Mouse (Mus musculus): ENCODE data around the gene Slc35c2. TPM values are rescaled to one million over a fixed set of nuclear protein-coding genes. Genes with fewer than 3 reads are reported as not detected.

Gene Slc35c2
- 10 to 100 TPM; 44.4 to 49.3 TPM for total RNA-seq (2021)

DNA sequence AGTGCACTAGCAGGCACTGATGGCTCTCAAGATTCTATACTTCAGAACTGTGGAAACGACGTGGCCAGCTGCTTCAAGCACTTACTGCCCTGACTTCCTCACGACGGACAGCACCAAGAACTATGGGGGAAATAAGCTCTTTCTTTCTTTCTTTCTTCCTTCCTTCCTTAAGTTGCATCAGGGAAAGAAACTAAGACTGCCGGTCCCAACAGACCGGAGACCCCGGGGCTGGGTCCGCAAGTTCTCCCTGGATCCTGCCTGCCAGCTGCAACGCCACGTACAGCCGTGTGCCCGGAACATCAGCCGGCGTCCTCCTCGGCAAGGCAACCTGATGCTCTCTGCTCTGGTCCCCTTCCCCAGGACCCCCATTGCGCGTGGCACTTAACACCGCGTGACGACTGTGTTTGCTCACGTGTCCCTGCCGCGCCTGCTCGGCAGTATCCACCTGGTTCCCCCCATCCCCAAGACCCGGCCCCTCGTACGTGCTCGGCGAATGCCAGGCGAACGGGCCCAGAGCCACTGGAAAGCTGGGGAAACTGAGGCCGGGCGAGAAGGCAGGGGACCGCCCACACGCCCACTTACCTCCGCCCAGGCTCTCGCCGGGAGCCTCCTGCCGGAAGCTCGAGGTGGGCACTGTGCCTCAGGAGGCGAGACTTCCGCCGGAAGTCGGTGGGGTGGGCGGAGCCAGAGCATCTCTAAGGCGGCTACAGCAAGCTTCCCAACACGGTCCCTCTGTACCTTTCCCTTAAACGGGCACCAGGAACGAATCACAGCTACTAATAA, at the start of gene Slc35c2:
Gene Slc35c2, minus strand, starts transcription at position 668 of the 783 bp plus-strand sequence.
- intact Hi-C loops (cut with DNase I), result loop anchor here (5.0 kb wide), 2 partner anchors 35 to 75 kb away; no protein-coding TSS in a partner anchor
- DNase-seq (ENCODE audit: extremely low spot score in 1 of 2, low spot score in 2 of 2), result peak; percentile 89 to 95

DNA sequence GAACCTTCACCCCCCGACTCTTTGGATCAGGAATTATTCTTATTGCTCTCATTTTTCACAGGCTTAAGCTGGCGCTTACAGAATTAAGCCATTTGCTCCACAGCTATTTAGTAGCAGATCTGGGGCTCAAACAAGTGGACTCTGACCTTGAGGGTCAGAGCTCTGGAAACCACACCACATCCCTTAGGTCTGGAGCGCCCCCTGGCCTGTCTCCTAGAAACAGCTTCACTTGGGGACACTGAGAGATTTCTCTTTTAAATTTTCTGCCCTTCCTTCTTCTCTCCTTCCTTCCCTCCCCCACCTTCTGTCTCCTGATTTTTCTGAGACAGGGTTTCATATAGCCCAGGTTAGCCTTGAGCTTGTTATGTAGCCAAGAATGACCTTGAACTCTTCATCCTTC, 49.5 kb upstream of the Slc35c2 start:
- intact Hi-C loops (cut with DNase I), result no loop called here
- DNase-seq (ENCODE audit: extremely low spot score in 1 of 2, low spot score in 2 of 2), result peak in 1 of 2 experiments; percentile 64

DNA sequence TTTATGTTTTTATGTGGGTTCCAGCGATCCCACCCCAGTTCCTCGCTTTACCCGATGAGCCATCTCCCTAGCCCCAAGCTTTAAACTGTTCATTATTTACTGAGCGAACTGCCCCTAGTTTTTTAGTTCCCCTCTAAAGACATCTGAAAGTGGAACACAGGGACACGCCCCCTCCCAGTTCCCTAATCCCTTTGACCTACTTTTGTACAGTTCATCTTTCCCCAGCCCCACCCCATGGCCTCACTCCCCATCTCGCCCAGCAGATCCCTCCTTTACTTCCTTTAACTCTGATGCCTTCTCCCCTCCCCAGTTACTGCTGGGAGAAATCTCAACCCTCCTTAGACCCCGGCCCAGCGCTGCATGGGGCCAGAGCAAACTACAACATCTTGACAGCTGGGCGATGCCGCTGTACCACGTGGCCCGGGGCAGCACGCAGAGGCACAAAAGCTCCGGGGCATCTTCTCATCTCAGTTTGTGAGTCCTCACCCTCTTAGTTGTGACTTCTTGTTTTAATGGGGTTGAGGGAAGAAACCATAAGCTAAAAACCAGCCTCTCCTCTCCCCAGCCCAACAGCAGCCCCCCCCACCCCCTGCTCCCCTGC, 45.0 kb upstream of the Slc35c2 start:
- intact Hi-C loops (cut with DNase I), result no loop called here
- peak in 1 of 2 experiments; percentile 69 for DNase-seq (ENCODE audit: extremely low spot score in 1 of 2, low spot score in 2 of 2)

DNA sequence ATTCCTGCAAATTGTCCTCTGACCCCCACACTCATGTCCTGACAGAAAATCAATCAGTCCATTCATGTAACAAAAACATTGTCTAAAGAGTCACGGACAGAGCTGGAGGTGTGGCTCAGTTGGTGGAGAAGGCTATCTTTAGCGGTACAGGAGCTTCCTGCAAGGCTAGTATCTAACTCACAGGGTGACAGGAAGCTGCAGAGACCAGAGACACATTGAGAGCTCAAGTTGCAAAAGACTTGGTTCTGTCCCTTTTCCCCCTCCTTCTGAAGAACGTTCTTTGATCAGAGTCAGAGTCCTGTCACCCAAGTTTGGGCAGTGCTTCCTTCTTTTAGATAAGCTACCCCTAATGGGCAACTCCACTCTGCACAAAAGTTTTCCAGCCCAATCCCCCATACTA, 42.0 kb upstream of the Slc35c2 start:
- no peak for DNase-seq (ENCODE audit: extremely low spot score in 1 of 2, low spot score in 2 of 2)
- intact Hi-C loops (cut with DNase I), result no loop called here

DNA sequence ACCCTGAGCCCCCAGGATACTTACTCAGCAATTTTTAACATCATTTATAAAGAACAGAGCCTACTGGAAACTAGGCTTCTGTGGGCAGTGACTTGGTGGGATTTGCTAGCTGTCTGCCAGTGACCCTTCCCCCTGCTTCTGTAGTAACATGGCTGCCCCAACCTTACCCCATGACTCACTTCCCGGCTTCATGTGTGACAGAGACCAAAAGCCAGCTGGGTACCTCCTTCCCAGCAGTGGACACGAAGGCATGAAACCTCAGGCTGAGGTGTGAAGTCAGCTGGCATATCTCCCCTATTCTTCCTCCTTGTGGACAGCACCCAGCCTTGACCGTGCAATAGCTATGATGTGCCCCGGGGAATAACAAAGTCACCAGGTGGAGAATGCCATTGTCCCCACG, 41.1 kb upstream of the Slc35c2 start:
- intact Hi-C loops (cut with DNase I), result no loop called here
- no peak for DNase-seq (ENCODE audit: extremely low spot score in 1 of 2, low spot score in 2 of 2)

DNA sequence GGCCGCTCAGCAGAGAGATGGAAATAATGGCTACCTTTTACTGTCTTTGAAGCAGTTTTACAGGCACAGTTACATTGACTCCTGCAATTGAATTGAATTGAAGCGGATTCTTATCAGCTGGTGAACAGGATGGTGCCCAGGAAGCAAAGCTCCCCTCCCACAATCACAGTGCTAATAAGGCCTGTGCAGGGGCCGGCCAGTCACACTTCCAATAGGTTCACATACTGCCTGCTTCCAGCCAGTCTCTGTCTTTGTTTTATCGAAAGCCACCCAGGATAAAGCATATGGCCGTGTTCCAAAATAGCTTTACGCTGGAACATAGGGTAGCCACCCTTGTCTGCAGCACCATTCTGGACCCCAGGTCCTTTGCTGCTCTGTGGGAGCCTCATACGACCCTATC, 39.7 kb upstream of the Slc35c2 start:
- intact Hi-C loops (cut with DNase I), result no loop called here
- no peak for DNase-seq (ENCODE audit: extremely low spot score in 1 of 2, low spot score in 2 of 2)

DNA sequence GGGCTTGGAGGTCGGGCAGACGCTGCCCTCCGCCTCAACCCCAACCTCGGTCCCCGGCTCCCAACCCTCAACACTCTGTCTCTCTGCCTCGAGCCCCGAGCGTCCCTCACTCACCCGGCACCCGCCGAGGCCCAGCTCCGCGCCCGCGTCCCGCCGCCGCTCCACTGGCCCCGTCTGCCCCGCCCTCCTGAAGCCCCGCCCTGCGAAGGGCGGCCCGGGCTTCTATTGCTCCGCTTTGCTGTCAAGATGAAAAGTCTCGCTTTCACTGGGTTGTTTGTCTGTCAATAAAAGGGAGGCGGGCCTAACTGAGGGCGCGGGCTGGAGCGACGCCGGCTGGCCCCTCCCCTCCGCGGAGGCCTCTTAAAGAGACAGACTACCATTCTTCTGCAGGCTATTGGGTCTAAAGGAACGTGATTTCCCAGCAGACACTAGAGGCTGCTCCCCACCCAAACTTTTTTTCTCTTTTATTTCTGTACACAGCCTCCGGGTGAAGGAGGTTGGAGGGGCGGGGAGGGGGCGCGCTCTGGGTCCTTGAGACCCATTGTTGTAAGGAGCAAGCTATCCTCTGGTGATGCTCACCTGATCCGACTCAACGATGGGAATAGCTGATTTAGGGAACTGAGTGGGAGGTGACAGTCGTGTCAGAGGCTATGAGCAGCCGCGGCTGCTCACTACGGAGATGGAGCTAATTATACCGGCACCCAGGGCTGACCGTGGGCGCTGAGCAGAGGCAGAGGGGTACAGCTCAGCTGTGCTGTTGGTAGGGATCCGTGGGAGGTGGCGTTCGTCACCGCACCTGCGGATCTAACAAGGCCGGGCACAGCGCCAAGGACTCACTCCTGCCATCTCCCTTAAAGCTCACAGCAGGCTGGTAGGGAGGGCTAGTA, 38.9 kb upstream of the Slc35c2 start, which contains the start of gene Elmo2:
Gene Elmo2, minus strand, starts transcription at position 176 of the 887 bp plus-strand sequence.
- peak; percentile 98 for DNase-seq (ENCODE audit: extremely low spot score in 1 of 2, low spot score in 2 of 2)
- intact Hi-C loops (cut with DNase I), result no loop called here

DNA sequence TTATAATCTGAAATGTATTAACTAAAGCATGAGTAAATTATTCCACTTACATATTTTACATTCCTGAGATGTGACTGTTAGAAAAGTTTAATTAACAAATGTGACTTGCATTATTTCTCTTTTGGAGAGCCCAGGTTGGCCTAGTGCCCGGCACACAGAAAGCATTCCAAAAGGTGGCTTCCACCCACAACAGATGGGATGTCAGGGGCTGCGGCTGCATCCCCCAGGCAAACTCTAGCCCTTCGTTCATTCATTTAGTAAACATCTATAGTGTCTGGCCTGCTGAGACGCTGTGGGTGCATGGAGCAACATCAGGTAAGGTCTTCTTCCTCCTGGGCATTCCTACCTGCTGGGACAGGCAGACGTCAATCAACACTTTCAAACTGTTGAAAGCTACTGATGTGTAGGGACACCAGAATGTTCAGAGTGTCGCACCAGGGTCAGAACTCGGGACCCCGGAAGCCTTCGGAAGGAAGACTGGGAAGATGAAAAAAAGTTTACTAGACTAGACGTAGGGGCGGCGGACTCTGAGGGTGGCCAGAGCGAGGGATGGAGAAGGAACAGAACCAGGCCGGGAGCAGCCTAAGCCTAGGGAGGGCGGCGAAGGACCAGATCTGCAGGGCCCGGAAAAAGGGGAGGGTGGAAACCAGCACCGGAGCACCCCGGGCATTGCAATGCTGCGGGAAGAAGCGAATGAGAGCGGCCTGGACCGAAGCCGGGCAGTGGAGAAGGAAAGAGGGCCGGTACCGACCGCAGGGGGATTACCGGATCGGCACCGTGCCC, 38.0 kb upstream of the Slc35c2 start:
- no peak for DNase-seq (ENCODE audit: extremely low spot score in 1 of 2, low spot score in 2 of 2)
- intact Hi-C loops (cut with DNase I), result no loop called here

DNA sequence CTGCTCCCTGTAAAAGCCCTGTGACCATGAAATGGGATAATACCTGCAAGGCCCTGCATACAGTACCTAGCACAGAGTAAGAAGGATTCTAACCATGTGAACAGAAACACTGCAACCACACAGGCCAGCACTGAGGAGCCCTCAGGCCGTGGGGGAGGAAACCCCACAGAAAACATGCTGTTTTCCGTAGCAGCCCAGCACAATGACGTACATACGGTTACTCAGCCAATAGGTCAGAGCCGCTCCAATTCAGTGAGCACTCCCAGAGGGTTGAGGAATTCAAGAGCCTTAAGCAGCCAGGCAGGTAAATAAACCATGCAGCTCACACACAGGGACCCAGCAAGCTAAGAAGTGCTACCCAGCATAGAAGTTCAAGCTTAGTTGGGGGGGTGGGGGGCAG, 36.3 kb upstream of the Slc35c2 start:
- DNase-seq (ENCODE audit: extremely low spot score in 1 of 2, low spot score in 2 of 2), result no peak

DNA sequence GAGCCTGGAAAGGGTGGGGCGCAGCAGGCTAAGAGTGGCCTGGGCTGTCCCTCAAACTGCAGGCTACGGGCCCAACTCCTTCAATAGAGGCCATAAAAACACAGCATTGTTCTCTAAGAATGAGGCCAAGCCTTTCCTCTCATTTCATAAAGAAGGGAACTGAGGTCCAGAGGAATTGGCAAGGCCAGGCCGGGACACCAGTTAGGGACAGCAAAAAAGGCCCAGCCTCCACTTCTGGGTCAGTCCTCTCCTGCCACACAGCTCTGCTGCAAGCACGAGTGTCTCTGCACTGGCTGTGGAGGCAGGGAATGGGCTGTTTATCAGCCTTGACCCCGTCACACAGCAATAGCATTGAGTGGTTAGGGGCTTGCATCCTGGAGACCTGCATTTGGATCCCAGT, 35.8 kb upstream of the Slc35c2 start:
- intact Hi-C loops (cut with DNase I), result loop anchor here (5.0 kb wide), 1 partner anchor 36 kb away; the partner anchor contains the start of gene Slc35c2
- no peak for DNase-seq (ENCODE audit: extremely low spot score in 1 of 2, low spot score in 2 of 2)

More for the DNA sequence above, 36.3 kb upstream of the Slc35c2 start:
- intact Hi-C loops (cut with DNase I), result loop anchor here (5.0 kb wide), 1 partner anchor 37 kb away; the partner anchor contains the start of gene Slc35c2

DNA sequence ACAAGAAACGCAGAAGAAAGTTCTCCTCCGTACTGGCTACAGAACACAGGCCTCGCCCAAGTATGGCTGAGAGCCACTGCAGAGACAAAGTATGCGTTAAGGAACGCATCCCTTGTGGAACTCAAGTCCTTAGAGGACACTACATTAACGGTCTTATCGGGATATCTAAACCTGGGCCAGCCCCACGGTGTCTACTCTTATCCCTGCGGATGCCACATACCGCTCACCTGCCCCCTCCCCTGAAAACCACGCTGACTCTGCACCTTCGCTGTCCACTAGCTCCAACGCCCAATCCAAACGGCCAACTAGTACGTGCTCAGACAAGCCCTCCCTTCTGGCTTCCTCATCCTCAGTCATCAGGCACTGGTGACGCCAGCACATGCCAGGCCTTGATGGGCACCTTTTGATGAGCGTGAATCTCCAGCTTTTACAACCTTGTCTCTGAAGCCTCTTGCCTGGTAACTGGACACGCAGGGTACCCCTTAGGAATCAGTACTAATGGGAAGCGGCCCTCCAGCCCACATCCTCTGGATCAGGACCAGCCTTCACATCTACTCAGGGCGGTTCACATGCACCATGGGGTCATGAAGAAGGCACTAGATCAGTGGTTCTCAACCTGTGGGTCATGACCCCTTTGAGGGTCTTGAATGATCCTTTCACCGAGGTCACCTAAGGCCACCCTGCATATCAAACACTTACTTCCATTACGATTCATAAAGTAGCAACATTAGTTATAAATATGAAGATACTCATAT, 34.5 kb upstream of the Slc35c2 start:
- intact Hi-C loops (cut with DNase I), result loop anchor here (5.0 kb wide), 1 partner anchor 35 kb away; the partner anchor contains the start of gene Slc35c2
- DNase-seq (ENCODE audit: extremely low spot score in 1 of 2, low spot score in 2 of 2), result no peak

DNA sequence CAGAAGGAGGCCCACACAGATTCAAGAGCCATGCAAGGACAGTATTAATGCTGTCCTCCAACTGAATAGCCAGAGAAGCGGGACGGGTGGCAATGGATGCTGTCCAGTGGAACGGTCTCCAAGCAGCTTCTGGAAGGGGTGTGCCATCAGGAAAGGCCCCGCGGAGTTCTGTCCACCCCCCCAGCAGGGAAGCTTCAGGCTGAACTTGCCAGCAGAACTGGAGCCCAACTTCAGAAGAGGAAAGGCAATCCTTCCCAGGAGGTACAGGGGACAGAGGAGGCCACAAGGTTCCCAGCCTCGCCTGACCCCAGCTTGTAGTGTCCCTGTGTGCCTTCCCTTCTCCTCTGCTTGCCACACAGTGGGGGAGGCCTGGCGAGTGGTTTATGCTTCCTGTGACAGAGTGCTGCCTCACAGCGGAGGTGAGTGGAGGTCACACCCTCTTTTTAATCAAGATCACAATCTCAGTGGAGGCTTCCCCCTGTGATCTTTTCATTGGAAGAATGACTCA, 33.8 kb upstream of the Slc35c2 start:
- DNase-seq (ENCODE audit: extremely low spot score in 1 of 2, low spot score in 2 of 2), result peak in 1 of 2 experiments; percentile 71
- intact Hi-C loops (cut with DNase I), result loop anchor here (5.0 kb wide), 1 partner anchor 34 kb away; the partner anchor contains the start of gene Slc35c2

DNA sequence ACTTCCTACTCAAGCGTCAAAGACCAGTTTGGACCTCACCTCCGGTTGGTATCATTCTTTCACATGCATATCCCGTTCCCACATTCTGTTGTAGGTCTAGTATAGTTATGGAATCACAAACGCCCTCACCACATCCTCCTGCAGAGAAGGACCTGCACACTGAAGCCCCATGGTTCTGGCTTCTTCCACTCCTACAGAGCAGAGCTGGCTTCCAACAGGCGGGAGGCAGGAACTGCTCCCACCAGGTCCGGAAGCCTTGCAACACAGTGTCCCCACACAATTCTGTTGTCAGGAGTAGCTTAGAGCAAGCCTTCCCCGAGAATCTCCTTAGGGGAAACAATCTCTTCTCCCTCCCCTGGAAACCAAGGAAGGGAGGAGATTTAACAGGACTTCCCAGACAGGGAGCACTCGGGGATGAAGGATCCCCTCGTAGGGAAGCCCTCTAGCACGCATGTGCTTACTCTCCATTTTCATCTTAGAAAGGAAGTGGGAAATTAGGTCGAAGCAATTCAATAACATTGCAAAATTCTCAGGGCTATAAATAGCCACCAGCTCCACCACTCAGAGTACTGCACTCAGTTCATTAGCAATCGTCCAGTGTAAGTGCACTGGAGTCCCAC, 33.0 kb upstream of the Slc35c2 start:
- intact Hi-C loops (cut with DNase I), result loop anchor here (5.0 kb wide), 1 partner anchor 33 kb away; the partner anchor contains the start of gene Slc35c2
- peak in 1 of 2 experiments; percentile 68 for DNase-seq (ENCODE audit: extremely low spot score in 1 of 2, low spot score in 2 of 2)

DNA sequence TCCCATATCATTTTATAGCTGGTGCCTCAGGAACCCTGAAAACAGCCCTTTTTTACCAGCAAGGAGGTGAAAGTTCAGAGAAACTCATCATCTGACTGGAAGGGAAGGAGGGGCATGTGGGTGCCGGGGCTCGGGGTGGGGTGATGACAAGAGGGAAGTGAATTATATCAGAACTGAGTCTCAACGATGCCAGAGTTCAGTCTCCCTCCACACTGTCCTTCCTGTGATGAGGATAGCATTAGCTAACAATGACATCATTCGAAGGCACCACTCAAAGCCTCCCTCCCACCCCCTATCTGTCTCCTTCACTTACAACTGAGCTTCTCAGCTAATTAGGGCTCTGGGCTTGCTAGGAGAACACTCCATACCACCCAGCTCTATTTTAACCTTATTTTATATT, 31.8 kb upstream of the Slc35c2 start:
- intact Hi-C loops (cut with DNase I), result no loop called here
- DNase-seq (ENCODE audit: extremely low spot score in 1 of 2, low spot score in 2 of 2), result no peak

DNA sequence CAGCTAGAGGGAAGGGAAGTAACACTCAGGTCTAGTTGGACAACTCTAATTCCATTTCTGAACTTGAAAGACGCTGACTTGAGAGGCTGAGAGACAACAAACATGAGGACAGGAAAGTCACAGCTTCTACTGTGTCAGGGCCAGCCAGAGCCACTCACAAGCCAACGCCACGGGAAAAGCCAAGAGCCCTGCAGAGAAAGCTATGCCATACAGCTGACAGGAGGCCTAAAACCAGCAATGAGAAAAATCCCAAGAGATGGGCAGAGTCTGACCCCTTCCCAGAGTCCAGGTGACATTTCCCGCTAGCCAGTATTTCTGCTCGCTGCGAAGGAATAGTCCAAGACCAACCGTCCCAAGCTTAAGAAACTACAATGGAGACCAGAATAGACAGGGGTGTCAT, 31.3 kb upstream of the Slc35c2 start:
- intact Hi-C loops (cut with DNase I), result no loop called here

DNA sequence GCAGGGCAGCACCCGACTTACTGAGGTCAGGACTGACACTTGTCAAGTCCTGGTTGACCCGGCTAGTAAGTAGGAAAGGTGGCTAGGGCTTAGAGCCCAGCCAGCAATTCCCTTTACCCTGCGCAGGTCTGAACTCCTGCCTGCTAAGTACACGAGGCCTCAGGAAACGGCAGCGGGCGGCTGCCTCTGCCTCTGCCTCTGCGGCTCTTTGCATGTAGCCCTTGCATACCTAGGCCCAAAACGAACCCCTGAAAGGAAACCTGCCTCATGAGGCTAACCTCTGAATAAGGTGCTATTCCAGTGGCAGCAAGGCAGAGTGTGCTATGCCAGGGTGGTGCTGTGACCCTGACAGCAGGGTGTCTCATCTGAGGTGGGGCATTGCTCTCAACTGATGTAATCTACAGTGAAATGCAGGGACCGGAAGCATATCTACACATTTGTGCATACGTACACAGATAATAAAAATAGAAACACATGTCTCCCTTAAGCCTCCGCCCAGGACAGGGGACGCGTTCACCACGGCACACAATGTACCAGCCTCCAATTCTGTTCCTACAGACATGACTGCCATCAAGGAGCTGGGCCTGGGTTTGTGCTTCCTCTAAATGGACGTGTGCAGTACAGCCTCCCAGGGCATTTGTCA, 30.1 kb upstream of the Slc35c2 start:
- intact Hi-C loops (cut with DNase I), result no loop called here
- no peak for DNase-seq (ENCODE audit: extremely low spot score in 1 of 2, low spot score in 2 of 2)

More for the DNA sequence above, 31.3 kb upstream of the Slc35c2 start:
- no peak for DNase-seq (ENCODE audit: extremely low spot score in 1 of 2, low spot score in 2 of 2)
